Mouse (Mus musculus): Measurements from ENCODE around the gene Ccdc194. TPM values are rescaled to one million over a fixed set of nuclear protein-coding genes. Genes with fewer than 3 reads are reported as not detected.
"Not testable (repeated sequence)": the region's sequence is repeated elsewhere in the genome, so short reads cannot be mapped to it uniquely, and the experiment has no call there.

Ccdc194 gene
- total RNA-seq, 2 experiments from 2014 or later, result not detected

DNA sequence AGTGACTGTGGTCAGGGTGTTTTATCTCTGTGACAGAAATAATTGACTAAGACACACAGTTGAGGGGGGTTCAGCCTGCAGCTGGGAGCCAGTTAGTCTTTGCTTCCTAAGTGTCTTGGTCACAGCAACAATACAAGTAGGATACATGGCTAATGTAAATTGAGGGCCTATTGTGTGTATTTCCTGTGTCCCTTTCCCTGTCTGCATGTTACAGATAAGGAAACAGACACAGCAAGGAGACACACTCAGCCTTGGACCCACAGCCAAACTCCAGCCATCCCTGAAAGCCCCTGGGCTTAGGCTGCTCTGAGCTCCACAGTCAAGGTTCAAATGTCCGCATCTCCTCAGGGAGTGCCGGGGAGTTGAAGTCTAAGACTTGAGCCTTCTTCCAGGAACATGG lies 29.1 kb upstream of the Ccdc194 start:
- ATAC-seq (ENCODE audit: poor library complexity, severe bottlenecking), result no peak

- no peak for ATAC-seq (ENCODE audit: poor library complexity, severe bottlenecking)
Observed at GRCm38 (mm10) chr8:71554001-71554400, 28.5 kb upstream of the Ccdc194 start.

- ATAC-seq (ENCODE audit: poor library complexity, severe bottlenecking), result no peak
Observed at GRCm38 (mm10) chr8:71552770-71553169, 27.3 kb upstream of the Ccdc194 start.

DNA sequence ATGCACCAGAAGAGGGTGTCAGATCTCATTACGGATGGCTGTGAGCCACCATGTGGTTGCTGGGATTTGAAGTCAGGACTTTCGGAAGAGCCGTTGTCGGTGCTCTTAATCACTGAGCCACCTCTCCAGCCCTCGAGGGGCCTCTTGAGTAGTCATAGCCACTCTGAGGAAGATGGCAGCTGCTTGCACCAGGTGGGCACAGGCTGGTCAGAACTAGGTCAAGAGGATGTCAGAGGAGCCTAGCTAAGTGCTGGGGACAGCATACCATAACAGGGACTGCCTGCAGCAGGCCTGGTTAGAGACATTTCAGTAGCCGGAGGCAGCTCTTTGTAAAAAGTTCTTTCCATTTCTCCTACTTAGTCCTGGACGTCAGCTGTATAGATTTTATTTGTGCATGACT lies 25.2 kb upstream of the Ccdc194 start:
- ATAC-seq (ENCODE audit: poor library complexity, severe bottlenecking), result no peak

GRCm38 (mm10) chr8:71547590-71547989 lies 22.1 kb upstream of the Ccdc194 start:
- ATAC-seq (ENCODE audit: poor library complexity, severe bottlenecking), result no peak

- ATAC-seq (ENCODE audit: poor library complexity, severe bottlenecking), result no peak
Observed at GRCm38 (mm10) chr8:71545053-71545452, 19.5 kb upstream of the Ccdc194 start.

- ATAC-seq (ENCODE audit: poor library complexity, severe bottlenecking), result no peak
Observed at GRCm38 (mm10) chr8:71543755-71544154, 18.2 kb upstream of the Ccdc194 start.

GRCm38 (mm10) chr8:71542632-71543343 lies 17.3 kb upstream of the Ccdc194 start, which contains the start of gene Mvb12a:
Gene Mvb12a, plus strand, starts transcription at chr8:71542922.
- ATAC-seq (ENCODE audit: poor library complexity, severe bottlenecking), result peak; percentile 97

DNA sequence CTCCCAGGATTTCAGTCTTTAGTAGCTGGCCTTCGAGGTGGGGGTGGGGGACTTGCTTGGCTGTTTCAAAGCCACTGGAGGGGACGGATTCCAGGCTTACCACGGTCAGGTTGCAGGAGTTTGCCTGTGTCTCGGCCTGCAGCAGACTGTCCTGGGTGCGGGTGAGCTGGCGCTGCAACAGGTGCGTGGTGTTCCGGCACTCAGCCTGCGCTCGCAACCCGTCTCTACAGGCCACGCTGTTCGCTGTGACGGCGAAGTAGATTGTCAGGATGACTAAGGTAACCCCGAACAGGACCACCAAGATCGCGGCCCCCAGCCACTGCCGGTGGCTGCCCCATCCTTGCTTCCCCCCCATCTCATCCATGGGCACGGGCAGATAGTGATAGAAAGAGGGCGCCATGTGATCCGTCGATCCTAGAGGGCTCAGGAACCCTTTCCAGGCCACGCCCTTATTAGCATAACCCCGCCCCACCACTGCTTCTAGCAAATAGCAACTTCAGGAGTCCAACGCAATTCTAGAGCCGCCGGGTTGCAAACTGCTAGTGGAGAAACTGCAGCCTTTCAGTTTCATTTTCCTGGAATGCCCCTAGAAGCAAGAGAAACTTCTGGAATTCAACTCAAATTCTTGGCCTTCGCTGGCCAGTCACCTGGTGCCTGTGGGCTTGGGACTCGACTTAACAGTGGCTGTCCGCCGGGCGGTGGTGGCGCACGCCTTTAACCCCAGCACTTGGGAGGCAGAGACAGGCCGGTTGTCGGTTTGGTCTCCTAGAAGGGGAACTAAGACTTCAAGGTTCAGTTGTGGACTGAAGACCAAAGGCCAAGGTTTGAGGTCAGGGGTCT lies 11.7 kb upstream of the Ccdc194 start, which contains the start of gene Bst2:
Gene Bst2 (minus strand): TSS at position 429 of the 840 bp plus-strand sequence.
- peak; percentile 96 for ATAC-seq (ENCODE audit: poor library complexity, severe bottlenecking)

DNA sequence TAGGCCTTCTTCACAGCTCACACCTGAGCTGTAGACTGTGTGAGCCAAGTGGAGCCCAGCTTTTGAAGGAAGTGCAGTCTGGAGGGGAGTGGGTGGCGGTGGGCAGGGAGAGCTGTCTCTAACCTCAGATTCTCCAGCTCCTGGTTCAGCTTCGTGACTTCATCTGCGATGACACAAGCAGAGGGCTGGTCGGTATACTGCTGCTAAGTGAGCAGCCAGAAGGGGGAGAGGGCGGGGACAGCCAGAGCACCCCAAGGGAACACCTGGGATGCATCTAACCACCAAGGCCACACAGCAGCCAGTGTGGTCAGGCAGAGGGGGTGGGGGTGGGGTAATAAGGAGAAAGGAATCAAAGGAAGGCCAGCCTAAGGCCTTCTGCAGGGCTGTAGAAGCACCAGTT lies 10.2 kb upstream of the Ccdc194 start:
- ATAC-seq (ENCODE audit: poor library complexity, severe bottlenecking), result no peak

DNA sequence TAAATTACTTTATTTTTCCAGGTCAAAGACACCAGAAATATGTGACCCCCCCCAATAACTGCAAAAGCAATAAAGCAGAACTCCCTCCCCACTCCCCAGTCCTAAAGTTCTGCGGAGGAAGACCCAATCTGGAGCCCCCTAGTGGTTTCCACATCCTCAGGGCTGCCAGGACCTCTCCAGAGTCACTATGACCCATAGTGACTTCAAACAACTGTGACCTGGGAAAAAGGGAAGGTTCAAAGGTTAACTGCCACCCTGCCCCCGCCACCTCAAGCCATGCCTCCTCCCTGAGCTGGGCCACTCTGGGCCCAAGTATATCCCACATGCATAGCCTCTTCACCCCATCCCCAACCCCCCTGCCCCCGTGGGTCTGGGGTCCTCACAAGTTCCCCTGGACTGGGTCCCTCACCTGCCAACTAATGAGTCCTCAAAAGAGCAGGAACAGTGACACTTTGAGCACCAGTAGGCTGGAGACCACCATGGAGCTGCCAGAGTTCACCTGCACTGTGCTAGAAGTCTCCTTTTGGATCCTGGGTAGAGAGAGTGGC lies 8.8 kb upstream of the Ccdc194 start:
- ATAC-seq (ENCODE audit: poor library complexity, severe bottlenecking), result no peak

- not testable (repeated sequence) for ATAC-seq (ENCODE audit: poor library complexity, severe bottlenecking)
Observed at GRCm38 (mm10) chr8:71530735-71531467, 5.4 kb upstream of the Ccdc194 start.

DNA sequence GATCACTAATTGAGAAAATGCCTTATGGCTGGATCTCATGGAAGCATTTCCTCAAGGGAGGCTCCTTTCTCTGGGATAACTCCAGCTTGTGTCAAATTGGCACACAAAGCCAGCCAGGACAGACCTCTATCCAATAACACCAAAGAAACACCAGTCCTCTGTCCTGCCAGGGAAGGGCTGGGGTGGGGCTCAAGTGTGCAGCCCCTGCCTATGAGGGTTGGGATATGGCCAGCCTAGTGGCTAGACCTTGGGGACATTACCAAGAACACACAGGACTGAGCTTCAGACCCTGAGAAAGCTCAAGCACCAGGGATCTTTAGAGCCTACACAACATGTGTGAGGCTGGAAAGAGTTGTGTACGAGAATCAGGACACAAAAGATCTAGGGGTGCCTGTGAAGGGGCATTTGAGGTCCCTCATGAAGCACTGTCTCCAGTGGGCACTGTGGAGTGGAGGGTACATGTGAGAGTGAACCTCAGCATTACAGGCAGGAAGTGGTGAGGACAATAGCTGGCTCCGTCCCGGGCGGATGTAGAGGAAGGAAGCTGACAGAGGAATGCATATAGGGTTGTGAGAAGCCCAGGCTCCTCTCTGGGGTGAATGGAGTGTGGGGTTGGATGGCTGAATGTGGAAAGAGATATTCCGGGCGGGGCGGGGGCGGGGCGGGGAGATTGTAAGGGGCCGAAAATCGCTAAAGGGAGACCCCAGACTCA lies 3.0 kb upstream of the Ccdc194 start:
- peak; percentile 80 for ATAC-seq (ENCODE audit: poor library complexity, severe bottlenecking)

DNA sequence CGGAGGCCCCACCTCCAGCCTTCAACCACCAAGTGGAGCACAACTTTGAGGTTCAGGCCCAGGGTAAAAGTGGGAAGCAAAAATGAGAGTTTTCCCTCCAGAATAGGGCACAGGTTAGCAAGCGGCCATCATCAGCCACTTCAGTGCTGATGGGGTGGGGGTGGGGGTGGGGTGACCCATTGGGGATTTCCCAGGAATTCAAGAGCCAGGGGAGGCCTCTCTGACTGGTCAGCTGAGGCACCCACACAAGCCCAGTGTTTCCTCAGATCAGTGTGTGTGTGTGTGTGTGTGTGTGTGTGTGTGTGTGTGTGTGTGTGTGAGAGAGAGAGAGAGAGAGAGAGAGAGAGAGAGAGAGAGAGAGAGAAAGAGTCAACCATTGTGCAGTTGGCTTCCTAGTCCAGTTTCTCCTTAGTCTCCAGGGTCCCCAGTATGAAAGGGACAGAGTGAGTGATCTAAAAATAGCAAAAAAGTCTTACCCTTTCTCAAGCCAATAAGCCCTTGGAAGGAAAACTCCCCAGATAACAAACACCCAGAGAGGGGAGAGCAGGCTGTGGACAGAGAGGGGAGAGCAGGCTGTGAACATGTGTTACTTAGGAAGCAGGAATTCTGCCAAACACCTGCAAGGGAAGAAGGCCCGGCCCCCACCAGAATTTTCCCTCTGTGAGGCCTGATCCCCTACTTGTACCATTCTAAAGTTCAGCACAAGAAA lies 1.8 kb upstream of the Ccdc194 start:
- ATAC-seq (ENCODE audit: poor library complexity, severe bottlenecking), result no peak

GRCm38 (mm10) chr8:71526272-71526671 lies 761 bp upstream of the Ccdc194 start:
- no peak for ATAC-seq (ENCODE audit: poor library complexity, severe bottlenecking)

DNA sequence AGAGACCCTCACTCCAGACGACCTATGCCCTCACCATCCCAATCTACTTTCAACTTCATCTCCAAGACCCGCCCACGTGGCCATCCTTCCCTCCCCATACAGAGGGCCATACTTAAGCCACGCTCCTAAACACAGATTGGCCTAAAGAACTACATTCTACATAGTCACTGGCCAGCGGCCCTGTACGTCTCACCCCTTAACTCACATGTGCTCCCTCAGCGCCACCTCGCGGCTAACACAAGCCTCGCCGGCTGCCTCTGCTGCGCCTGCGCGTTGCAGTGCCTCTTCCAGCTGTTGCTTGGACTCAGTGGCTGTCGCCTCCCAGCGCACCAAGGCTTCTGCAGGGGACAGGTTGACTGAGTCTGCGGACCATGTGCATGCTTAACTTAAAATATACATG lies 3.9 kb downstream of the Ccdc194 start:
- ATAC-seq (ENCODE audit: poor library complexity, severe bottlenecking), result peak; percentile 97

DNA sequence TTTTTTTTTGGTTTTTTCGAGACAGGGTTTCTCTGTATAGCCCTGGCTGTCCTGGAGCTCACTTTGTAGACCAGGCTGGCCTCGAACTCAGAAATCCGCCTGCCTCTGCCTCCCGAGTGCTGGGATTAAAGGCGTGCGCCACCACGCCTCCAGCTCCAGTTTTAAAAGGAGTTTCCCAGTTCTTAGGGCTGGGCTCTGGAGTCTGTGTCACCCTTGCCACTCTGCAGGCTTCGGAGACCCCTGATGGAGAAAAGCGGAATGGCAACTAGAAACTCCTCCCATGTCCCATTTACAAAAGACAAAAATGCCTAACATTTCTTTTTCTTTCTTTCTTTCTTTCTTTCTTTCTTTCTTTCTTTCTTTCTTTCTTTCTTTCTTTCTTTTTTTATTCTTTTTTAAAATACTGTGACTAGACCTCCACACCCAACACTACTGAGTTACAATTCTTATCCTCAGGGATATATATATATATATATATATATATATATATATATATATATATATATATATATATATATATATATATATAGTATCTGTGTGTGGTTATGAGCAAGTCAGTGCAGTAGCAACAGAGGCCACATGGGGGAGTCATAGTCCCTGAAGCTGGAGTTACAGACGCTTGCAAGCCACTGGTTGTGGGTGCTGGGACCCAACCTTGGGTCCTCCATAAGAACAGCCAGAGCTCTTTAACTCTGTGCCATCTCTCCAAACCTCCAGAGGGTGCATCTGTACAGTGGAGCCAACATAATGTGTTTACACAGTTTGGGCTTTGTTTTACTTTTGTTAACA lies 6.3 kb downstream of the Ccdc194 start:
- peak; percentile 65 for ATAC-seq (ENCODE audit: poor library complexity, severe bottlenecking)

DNA sequence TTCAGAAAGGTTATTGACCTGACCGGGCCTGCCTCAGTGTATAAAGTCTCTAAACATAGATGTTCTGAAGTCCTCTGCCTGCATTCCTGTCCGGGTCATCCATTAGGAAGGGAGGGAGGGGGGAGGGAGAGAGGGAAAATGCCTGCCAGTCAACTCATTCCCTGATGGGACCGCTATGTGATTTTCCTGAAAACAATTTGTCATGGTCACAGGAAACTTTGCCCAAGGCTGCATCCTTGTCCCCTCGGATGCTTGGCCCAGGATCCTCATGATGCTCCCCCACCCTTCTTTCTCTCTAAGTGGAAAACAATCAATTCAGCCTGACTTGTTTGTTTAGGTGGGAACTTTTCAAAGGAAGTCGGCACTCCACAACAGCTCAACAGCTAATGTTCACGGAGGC lies 8.7 kb downstream of the Ccdc194 start:
- no peak for ATAC-seq (ENCODE audit: poor library complexity, severe bottlenecking)

GRCm38 (mm10) chr8:71515043-71515442 lies 10.5 kb downstream of the Ccdc194 start:
- no peak for ATAC-seq (ENCODE audit: poor library complexity, severe bottlenecking)
